8 mouse cellular contexts compared by ENCODE assay signal in the genomic region with DNA sequence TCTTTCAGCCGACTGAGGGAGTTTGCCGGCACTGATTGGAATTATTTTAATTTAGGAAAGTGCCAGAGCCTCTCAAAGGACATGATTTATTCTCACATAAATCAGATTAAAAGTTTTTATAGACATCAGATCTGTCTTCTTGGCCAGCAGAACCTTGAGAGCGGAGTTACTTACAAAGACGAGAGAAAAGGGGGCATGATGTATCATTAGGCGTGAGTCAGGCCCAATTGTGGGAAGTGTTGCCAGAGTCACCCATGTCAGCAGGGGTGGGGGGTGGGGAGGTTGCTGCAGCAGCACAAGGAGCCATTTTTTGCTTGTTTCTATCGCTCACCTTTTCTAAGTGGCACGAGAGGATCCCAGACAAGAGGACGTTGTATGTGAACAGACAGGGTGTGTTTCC.
A peak's percentile ranks its signal among the peaks of the same experiment; 100 is the strongest.
DNase-seq lines count a peak whose midpoint lies in the region; ATAC-seq and TF ChIP-seq lines count a peak whose summit lies in the region.

No protein-coding gene starts in this region.

- H3K36me3 ChIP-seq in embryonic facial prominence, embryonic 15.5 days = no peaks in the 10 kb centered on the region
- H3K36me3 ChIP-seq in limb, embryonic 10.5 days = no peaks in the 10 kb centered on the region
- no peaks in the 10 kb centered on the region for H3K36me3 ChIP-seq in small intestine, adult 2 months (ENCODE audit: control insufficient read depth, insufficient read depth, low read length)

- H3K9ac ChIP-seq in embryonic facial prominence, embryonic 15.5 days = no peak overlapping the region

- H3K27me3 ChIP-seq in embryonic facial prominence, embryonic 15.5 days = peaks cover 7% of the 10 kb centered on the region; the same call in 1 of the 2 replicates
- H3K27me3 ChIP-seq in limb, embryonic 10.5 days (ENCODE audit: low read depth, poor library complexity, severe bottlenecking) = peaks cover 25% of the 10 kb centered on the region
- 0 out of 2 replicates have a peak, but pooled peaks cover 6% of the 10 kb centered on the region for H3K27me3 ChIP-seq in small intestine, adult 2 months (ENCODE audit: control insufficient read depth, insufficient read depth, low read length)

- no peak for TF ChIP-seq POLR2A in small intestine, adult 2 months (IDR thresholded peaks at IDR 0.05; ENCODE audit: low read depth, low read length)

- peak overlapping the region; percentile 60 for H3K4me2 ChIP-seq in embryonic facial prominence, embryonic 15.5 days (replicated peaks)

- WGBS in embryonic facial prominence, embryonic 15.5 days = 4% methylated on average over 8 of the region's 8 CpGs
- WGBS in limb, embryonic 10.5 days = under 1% methylated on average over 8 of the region's 8 CpGs
- WGBS in small intestine, adult 2 months = 3% methylated on average over 8 of the region's 8 CpGs

- peak overlapping the region; percentile 35 for H3K4me3 ChIP-seq in embryonic facial prominence, embryonic 15.5 days (replicated peaks)
- peak overlapping the region; percentile 42 for H3K4me3 ChIP-seq in limb, embryonic 10.5 days
- H3K4me3 ChIP-seq in small intestine, adult 2 months (ENCODE audit: low read depth, low read length) = peak overlapping the region; percentile 63

- H3K9me3 ChIP-seq in embryonic facial prominence, embryonic 15.5 days (replicated peaks) = no peaks in the 10 kb centered on the region
- H3K9me3 ChIP-seq in limb, embryonic 10.5 days (replicated peaks) = no peaks in the 10 kb centered on the region

- ATAC-seq in embryonic facial prominence, embryonic 15.5 days (ENCODE audit: insufficient number of reproducible peaks, low FRiP score, low TSS enrichment, low read depth) = no peak

- H3K4me1 ChIP-seq in embryonic facial prominence, embryonic 15.5 days = peaks cover 21% of the 10 kb centered on the region
- H3K4me1 ChIP-seq in limb, embryonic 10.5 days = peaks cover 61% of the 10 kb centered on the region
- peaks cover 1% of the 10 kb centered on the region; the same call in 1 of the 2 replicates for H3K4me1 ChIP-seq in small intestine, adult 2 months (ENCODE audit: control insufficient read depth, insufficient read depth, insufficient read length, low read length)

- TF ChIP-seq CTCF in small intestine, adult 2 months (IDR thresholded peaks at IDR 0.05; ENCODE audit: extremely low read depth, insufficient read length, insufficient replicate concordance, low read depth, low read length) = no peak

- peak; percentile 51 for DNase-seq in adrenal gland, adult 2 months
- no peak for DNase-seq in adrenal gland, postnatal 4 days (ENCODE audit: low spot score in 2 of 2)
- DNase-seq in 3134 (ENCODE audit: extremely low read depth, insufficient read length, low spot score) = peak; percentile 71
- DNase-seq in limb, embryonic 10.5 days (ENCODE audit: low spot score) = peak; percentile 60
- DNase-seq in left cerebral cortex, adult 8-10 months (ENCODE audit: low spot score in 2 of 2) = no peak
- no peak for DNase-seq in left cerebral cortex, postnatal 10 days (ENCODE audit: extremely low spot score in 1 of 2, low spot score in 2 of 2)

- intact Hi-C loops in left cerebral cortex, postnatal 10 days (cut with DNase I) = loop anchor here (5.0 kb wide), 1 partner anchor 34 kb away; no protein-coding TSS in a partner anchor

- H3K27ac ChIP-seq in embryonic facial prominence, embryonic 15.5 days (replicated peaks) = 0 out of 2 replicates have a peak overlapping the region, but pooled peaks have one; percentile 4
- peak overlapping the region; percentile 66 for H3K27ac ChIP-seq in limb, embryonic 10.5 days
- no peak overlapping the region for H3K27ac ChIP-seq in small intestine, adult 2 months (ENCODE audit: insufficient read depth, low read depth, low read length)

Comparison
In these comparisons a context has a peak if more than half of its experiments do, and no peak if none do; other contexts are left out.
1. DNase-seq: peak in adrenal gland, adult 2 months (single experiment), 3134 (single experiment) and limb, embryonic 10.5 days (single experiment); none in adrenal gland, postnatal 4 days (0 of 2), left cerebral cortex, adult 8-10 months (0 of 2) and left cerebral cortex, postnatal 10 days (0 of 2).
2. Peak in every context shown above with its lines, with median percentiles within 50 percentile points of each other: H3K4me3 ChIP-seq.